Mouse (Mus musculus) T-helper 1 cell (primary cell): ENCODE data around the gene Ctnna3.

Source experiments
- in situ Hi-C: fragments of 300-600 bp; cut with MboI, MseI; formaldehyde crosslinking; loops from one replicate; pipeline ENCODE4 v1.15.1; 2025; ENCODE audit warnings: high pct_unique_total_duplicates

Ctnna3 gene

DNA sequence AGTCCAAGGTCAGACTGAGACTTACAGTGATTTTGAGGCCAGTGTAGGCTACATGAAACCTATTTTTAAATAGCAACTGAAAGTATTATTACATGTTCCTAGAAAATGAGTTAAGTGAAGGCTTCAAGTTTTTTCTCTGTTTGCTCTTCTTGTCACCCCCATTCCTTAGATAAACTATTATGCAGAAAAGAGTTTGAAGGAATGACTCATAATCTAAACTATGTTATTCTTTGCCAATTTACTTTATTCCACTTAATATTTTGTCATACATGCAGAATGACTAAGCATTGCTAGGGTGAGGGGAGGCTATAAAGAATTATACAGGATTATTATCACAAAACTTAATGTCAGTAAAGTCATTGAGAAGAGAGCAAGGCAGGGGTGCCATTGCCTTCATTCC lies 479.0 kb downstream of the Ctnna3 start:
- in situ Hi-C loops: loop anchor here (10.0 kb wide), 1 partner anchor 1376 kb away; no protein-coding TSS in a partner anchor

DNA sequence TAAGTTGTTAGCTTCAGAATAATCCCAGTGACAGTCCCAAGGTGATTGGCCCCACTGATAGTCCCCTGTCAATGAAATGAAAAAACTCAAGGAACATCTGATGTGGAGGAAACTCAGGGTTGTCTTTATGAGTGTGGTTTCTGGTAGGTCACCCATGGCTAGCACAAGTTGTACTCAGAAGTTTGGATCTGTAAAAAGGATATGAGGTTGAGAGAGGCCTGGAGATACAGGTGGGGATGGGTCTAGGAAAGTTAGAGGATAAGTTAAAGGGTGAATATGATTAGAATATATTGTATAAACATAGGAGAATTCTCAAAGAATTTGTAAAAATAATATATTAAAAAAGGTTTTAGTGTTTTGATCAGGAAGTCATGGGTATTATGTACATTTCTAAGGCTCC lies 497.4 kb downstream of the Ctnna3 start, which contains the start of gene Gm10118:
TSS of gene Gm10118 (minus strand) at position 101 of the 400 bp plus-strand sequence.
- in situ Hi-C loops: no loop called here

DNA sequence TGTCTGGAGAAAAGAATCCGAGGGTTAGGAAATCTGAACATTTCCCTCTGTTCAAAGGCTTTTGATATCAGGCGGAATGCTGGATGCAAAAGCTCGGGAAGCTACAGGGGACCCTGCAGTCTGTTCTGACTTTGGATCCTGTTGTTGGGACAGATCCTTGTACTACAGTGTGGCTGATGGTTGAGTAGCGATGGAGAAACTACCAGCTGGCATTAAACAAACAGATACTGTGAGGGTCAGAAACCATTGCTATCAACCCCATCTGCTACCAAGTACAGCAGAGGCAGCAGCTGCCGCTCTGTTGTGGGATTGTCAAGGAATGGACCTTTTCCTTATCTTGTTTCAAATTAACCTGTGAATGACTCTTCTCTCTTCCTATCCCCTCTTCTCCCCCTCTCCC lies 504.0 kb downstream of the Ctnna3 start:
- in situ Hi-C loops: no loop called here

DNA sequence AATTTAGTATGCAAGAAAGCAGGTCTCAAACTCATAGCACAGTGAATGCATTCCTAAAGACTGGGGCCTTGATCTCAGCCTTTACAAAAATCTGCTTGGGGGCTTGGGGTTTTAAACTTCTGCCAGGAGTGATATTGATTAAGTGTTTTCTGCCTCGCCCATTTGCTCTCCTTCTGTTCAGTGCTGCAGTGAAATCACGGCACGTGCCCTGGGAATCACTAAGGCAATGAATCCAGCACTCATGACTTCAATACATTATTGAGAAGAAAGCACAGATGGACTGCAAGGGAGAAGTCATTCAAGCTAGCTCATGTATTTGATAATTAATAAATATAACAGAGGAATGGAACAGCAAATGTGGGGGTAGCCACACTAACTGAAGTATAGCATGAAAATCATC lies 515.6 kb downstream of the Ctnna3 start:
- in situ Hi-C loops: no loop called here

DNA sequence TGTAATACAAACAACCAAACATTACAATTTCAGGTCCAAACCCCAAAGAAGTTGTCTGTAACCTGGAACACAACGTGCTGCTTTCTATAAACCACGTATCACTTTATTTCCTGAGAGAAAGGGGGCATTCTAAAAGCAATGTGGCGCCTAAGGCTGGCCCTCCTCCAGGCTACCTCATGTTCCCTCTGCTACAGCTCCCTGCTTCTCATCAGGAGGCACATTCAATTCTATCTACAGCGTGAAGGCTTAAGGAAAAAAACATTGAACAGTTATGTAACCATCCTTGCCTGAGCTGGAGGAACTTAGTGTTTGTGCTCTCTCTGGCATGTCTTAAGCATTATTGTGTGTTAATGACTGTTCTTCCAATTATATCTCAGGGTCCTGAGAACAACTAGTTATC lies 517.4 kb downstream of the Ctnna3 start:
- in situ Hi-C loops: no loop called here

DNA sequence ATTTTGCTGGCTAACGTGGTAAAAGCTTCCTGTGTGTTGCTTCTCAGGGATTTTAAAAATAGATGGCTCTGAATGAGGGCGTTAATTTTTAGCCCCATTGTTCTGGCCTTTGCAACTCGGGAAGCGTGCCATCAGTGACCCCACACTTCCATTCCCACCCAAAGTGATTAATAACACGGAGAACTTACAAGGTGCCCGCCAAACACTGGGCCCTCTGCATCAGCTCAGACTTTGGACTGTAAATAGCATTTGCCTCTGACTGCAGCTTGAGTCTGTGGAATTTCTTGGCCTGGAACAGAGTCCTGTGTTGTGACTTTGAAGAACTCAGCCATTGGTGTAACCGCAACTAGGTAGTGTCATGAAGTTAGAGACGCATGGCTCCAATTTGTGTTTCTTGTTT lies 521.0 kb downstream of the Ctnna3 start:
- in situ Hi-C loops: no loop called here

DNA sequence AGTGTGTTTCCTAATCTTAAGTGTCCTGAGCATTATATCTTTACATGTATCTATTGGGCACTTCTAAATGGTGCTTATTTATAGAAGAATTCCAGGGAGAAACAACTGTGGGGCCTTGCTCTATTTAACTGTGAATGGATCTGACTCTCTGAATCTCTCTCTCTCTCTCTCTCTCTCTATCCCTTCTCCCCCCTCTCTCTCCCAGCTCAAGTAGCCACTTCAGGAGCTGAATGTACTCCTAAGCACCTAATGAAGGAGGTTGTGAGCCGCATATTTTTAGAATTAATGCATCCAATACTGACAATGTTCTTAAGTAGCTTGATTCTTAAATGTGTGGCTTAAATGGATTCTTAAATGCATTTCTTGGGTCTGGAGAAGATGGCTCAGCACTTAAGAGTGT lies 521.6 kb downstream of the Ctnna3 start:
- in situ Hi-C loops: no loop called here

DNA sequence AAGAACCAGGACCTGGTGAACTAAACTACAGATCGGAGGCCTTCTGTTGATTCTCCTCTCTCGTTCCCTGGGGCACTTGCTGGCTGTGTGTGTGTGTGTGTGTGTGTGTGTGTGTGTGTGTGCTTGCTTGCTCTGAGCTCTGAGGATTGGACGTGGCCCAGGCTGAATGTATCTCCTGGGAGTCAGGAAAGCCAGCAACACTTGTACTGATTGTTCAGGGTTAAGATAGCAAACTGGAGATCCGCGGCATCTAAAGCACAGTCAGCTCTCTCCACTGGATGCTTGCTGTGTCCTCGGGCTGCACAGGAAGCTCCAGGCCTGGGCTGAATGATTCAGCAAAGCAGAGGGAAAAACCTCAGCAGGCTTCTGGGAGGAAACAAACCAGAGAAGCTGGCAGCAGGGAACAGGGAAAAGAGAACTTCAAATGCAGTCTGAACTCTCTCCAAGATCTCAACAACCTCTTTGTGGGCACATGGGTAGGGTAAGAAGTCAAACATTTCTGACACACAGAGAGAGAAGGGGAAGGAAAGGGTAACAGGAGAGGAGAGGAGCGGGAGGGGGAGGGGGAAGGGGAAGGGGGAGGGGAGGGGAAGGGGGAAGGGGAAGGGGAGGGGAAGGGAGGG lies 524.5 kb downstream of the Ctnna3 start:
- in situ Hi-C loops: no loop called here

DNA sequence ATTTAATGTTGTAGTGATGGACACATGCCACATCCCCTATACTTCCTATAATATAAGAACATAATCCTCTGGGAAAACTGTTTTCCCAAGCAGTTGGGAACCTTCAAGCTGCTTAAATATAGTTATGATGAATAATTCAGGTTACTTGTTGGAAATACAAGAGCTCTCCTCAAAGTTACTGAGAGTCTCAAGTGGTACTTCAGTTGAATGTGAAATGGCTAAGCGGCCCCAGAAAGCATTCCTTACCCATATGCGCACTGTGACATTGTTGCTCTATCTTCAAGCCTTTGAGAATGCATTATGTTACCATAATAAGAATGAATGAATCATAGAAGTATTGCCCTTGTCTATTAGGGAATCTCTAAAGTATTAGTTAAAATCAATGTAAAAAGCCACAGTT lies 542.4 kb downstream of the Ctnna3 start:
- in situ Hi-C loops: no loop called here

DNA sequence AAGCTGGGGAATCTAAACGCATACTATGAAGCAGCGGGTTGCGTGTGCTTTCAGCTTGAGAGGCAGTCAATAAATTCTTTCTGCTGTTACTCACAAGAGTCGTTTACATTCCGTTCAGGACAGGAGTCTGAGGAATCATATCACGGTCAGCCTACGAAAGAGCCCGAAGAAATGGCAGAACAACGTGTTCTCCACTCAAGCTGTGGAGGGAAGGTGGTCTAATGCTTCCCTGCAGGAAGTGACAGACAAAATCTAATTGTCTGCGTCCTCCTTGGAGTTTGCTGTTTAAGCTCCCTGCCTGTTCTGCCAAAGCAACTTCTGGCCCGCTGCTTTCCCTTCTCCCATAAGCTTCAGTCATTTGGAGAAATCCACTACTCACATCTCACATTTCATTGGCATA lies 548.2 kb downstream of the Ctnna3 start:
- in situ Hi-C loops: no loop called here

DNA sequence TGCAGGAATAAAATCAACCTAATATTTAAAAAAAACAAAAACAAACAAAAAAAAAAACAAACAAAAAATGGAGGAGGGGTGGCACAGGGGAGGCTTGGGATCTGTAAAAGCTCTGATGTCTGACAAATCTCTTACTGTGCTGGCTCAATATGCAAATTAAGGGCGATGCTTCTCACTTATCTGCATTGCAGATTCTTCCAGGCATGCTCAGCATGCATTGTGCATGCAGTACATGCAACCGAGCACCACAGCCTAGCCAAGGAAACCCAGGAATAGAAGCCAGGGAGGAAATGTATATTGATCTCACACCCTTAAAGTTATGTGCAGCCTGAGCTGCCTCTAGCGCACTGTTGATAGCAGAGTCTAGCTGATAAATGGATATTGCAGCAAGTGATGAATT lies 548.6 kb downstream of the Ctnna3 start:
- in situ Hi-C loops: no loop called here

DNA sequence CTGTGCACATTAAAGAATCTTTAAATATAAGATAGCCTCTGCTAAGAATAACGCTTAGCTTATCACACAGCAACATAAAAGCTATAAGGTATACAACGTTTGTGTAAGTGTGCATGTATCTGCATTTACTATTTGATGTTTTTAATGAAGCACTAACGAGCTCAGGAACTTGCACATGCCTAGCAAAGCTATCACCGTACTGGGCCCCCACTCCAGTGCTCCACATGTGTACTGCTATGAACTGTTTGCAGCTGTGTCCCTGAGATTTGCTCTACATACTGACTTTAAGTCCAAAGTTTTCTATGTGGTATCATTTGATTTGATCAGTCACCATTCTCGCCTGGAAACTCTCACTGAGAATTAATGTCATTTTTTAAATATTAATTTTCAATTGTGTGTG lies 549.1 kb downstream of the Ctnna3 start:
- in situ Hi-C loops: no loop called here

DNA sequence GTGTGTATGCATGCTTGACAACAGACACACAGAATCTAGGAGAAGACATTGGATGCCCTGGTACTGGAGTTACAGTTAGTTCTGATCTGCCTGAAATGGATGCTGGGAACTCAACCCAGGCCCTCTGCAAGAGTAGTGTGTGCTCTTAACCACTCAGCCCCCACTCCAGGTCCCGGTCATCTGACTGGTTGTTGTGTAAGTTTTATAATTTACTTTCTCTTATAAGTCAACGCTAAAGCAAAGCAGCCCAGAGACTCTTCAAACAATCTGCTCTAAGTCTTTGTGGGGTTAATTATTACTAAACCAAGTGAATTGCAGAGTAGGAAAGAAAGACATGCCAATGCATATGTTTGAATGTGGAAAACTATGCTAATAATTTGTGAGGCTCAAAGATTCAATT lies 549.5 kb downstream of the Ctnna3 start:
- in situ Hi-C loops: no loop called here

DNA sequence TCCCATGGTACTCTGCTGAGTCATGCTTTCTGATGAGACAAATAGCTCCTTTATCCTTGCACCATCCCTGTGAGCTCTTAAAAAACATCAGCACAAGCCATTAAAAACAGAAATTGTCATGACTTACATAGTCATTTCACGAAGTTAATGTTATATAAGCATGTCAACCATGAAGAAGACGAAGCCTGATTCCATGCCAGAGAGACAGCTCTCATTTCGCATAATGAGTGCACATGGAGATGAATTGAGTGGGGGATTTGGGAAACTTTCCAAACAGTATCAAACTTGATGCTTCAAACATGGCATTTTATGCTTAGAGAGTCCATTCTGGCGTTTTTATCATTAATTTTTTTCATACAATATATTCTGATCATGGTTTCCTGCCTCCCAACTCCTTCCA lies 555.7 kb downstream of the Ctnna3 start:
- in situ Hi-C loops: no loop called here

DNA sequence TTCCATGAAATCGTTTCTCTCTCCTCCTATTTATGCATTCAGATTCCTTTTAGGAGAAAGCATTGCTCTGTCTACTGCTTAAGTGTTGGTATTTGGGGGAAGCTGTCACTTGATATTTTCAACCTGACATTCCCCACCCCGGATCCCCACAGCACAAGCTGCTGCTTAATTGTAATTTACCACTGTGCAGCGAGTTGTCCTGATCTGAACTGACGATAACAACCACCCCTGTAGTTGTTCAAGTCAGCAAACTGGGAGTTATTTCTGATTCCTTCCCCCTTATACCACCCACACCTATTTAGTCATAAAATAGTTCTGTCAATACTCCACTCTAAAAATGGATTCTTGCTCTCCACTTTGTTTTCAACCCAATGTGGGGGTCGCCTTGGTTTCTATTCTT lies 564.4 kb downstream of the Ctnna3 start:
- in situ Hi-C loops: no loop called here

DNA sequence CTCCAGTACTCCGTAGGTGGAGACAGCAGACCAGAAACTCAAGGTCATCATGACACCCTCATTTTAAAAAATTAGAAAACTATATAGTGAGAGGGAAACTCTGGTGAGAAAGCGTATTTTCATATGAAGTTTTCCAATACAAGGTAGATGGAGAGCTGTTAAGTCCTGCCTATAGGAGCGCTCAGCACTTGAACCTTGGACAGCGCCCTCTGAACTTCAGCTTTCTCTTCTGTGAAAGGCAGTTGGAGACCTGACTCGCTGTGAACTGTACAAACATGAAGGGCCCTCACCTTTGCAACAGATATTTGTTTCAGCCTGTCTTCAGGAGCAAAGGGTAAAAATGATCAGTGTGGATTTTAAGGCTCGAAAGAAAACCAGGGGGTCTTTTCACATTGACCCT lies 571.6 kb downstream of the Ctnna3 start:
- in situ Hi-C loops: no loop called here

DNA sequence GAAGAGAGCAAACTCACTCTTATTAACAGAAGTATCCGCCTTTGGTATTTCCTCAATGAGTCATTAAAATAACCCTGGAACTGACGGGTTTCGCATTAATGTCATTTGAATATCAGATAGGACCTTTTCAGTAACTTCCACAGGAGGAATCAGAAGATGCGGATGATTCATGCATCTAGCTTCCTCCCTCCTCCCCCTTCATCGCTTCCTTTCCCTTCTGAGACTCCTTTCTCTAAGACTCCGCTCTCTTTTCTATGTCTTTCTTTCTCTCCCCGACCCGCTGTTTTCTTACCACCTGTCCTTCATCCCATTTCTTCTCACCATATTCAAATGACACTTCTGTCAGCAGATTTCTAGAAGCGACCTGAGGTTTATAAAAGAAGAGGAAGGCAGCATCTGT lies 572.1 kb downstream of the Ctnna3 start:
- in situ Hi-C loops: no loop called here

DNA sequence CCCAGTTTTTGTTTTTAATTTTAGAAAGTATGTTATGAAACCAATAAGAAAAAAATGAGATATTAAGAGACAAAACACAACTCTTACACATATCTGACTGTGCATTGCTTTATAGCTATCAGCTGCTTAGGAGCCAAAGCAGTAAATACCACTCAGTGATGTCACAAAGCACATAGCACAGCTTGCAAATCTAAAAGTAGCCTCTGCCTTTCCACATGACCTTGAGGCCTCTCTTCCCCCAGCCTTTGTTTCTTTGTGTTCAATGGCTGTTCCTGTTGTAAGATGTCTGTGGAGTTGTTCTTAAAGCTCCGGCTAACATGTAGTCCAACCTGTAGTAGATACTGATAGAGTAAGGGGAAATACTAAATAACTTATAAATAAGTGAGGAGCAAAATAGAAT lies 590.4 kb downstream of the Ctnna3 start:
- in situ Hi-C loops: no loop called here

DNA sequence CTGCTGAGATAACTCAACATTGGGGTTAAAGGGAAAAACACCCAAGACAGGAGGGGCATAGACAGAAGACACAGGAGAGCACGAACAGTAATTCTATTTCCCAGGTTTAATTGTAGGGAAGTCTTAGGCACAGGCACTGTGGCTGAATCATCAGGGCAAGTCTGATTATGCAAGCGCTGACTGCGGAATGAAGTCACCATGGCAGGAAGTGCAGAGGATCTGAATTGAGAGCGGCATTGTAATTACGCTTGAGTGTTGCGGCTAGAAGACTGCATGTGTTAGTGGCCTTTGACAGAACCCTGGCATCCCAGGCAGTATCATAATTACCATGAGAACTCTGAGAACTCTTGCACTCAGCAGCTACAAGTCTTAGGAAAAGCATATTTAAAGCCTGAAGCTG lies 593.4 kb downstream of the Ctnna3 start:
- in situ Hi-C loops: no loop called here

DNA sequence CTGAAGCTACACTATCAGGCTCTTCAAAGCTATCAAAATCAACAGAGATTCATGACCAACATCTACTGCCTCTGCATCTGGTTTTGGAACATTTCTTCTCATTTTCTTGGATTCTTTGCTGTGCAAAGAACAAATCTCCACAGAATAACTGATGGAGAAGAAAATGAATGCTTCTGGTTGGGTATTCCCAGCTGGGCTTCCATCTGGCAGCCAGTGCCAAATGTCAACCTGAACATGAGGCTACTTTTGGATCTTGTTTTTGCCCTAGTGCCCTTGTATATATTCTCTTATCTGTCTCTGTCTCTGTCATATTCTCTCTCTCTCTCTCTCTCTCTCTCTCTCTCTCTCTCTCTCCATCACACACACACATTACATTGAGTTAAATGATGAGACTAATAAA lies 601.0 kb downstream of the Ctnna3 start:
- in situ Hi-C loops: no loop called here

DNA sequence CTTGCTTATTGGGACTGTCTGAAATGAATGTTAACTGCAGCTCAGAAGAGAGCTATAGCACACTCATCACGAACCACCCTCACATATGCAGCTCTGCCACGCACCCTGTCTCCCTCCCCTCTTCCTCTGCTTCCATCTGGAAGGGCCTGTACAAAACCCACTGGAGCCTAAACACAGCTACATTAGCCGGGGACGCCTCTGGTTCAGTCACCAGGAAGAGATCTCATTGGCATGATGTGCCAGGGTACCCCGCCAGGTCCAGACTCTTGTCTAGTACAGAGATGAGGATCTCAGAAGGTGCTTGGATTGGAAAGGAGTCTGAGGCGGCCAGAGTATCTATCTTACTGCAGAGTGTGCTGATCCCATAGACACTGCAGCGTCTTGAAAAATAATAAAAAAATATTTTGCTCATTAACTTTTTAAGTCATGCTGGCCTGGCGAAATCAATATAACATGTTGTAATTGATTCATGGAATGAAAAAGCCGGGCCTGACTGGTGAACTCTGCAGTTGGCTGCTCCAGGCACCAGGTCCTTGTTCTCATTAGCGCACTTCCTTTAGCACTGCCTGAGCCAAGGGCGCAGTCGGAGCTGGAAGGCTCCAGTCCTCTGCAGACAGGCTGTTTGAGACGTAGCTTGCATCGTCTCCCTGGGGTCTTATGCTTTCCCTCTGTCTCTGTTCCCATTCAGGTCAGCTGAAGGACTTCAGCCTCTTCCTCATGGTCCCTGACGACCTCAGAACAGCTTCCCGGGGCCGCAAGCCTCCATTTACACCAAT lies 610.0 kb downstream of the Ctnna3 start:
- in situ Hi-C loops: no loop called here

DNA sequence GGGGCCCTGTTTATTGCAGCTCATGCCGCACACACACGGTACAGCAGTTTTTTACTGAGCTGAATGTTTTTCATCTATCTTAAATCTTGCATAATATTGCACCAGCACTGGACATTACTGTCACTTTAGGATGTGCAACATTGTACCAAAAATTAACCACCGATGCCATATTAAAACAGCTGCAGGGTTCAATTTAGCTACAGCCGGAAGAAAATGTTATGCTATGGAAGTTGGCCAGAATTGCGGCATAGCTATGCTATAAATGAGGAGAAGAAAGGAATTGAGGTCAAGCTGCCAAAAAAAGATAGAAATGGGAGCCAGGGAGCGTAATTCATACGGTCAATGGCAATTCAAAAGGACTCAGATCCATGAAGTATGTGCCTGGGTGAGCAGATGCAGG lies 611.3 kb downstream of the Ctnna3 start:
- in situ Hi-C loops: no loop called here

DNA sequence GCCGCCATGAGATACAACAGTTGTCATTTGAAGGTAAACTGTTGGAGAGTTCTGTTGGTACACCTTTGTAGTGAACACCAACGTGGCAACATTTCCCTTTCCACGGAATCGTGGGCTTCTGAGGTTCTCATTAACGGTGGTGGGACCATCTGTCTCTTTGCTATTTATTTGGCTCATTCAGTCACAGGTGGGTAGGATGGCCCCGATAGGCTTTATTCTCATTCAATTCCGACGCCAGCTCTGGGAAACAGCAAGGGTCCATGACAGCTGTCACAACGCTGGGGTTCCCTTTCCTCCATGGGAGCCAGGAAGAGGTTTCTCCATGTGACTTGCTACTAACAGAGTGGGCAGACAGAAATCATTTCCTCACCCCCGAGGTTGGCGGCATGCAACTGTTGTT lies 612.0 kb downstream of the Ctnna3 start:
- in situ Hi-C loops: no loop called here

DNA sequence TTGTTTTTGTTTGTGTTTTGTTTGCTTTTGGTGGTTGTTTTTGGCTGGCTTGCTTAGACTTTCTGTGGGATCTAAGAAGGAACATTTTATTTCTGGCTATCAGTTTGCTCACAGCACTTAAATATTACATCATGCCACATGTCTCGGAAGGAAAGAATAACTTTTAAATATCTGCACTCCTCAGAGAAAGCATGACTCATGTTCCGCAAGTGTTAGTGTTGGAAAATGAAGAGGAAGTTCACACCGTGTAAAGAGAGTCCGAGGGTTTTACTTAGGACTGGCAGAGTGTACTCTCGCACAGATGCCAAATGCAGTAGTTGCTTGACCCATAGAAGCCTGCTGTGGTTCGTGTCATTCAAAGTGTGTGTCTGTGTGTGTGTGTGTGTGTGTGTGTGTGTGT lies 619.3 kb downstream of the Ctnna3 start:
- in situ Hi-C loops: no loop called here
